Mouse (Mus musculus) thymus, postnatal 0 days (tissue): ENCODE results near the gene Ccdc96. TPM values are rescaled to one million over a fixed set of nuclear protein-coding genes. Genes with fewer than 3 reads are reported as not detected.

Experiments
- DNase-seq: peaks from one replicate; pipeline ENCODE4 v3.0.0-alpha.2; 2015; ENCODE audit warnings: low spot score
- polyA plus RNA-seq: library from polyadenylated mRNA; unstranded; fragments of >200 nt; fragmentation: Nextera tagmentation; extraction: Ambion mirVana; gene quantifications from 2 replicates; pipeline ENCODE4 v1.2.1, GENCODE M21; 2015

The Ccdc96 gene
- polyA plus RNA-seq, 1 experiment from 2014 or later, result 0.25 TPM

GRCm38 (mm10) chr5:36523219-36523703 lies 38.9 kb downstream of the Ccdc96 start:
- DNase-seq, result no peak

GRCm38 (mm10) chr5:36525216-36525615 lies 40.8 kb downstream of the Ccdc96 start:
- DNase-seq, result no peak

GRCm38 (mm10) chr5:36526274-36526673 lies 41.9 kb downstream of the Ccdc96 start:
- no peak for DNase-seq

- no peak for DNase-seq
These were observed 42.5 kb downstream of the Ccdc96 start for GRCm38 (mm10) chr5:36526921-36527320.

GRCm38 (mm10) chr5:36529698-36530097 lies 45.3 kb downstream of the Ccdc96 start:
- DNase-seq, result no peak

GRCm38 (mm10) chr5:36530129-36530751 lies 45.9 kb downstream of the Ccdc96 start:
- peak; percentile 70 for DNase-seq

- DNase-seq, result no peak
These were observed 50.2 kb downstream of the Ccdc96 start for GRCm38 (mm10) chr5:36534455-36535030.

GRCm38 (mm10) chr5:36535438-36536176 lies 51.2 kb downstream of the Ccdc96 start:
- DNase-seq, result no peak

- no peak for DNase-seq
These were observed 52.0 kb downstream of the Ccdc96 start for GRCm38 (mm10) chr5:36536424-36536823.

Other genes starting within 250 kb of the Ccdc96 start
- gene Sorcs2, start 86.4 kb upstream of the Ccdc96 start, polyA plus RNA-seq, result 1.6 and 1.7 TPM in 2 replicates
- gene Grpel1, start 19.6 kb upstream of the Ccdc96 start, polyA plus RNA-seq, result 59.3 and 63.6 TPM in 2 replicates
- gene Tada2b, start 303 bp upstream of the Ccdc96 start, polyA plus RNA-seq, result 1.7 and 1.9 TPM in 2 replicates
- 22.4 and 22.6 TPM in 2 replicates for gene Tbc1d14, start 108.7 kb downstream of the Ccdc96 start, polyA plus RNA-seq
- 20.9 and 27.1 TPM in 2 replicates for gene D5Ertd579e, start 211.4 kb downstream of the Ccdc96 start, polyA plus RNA-seq